Mouse (Mus musculus): ENCODE measurements around the gene Hsd17b3. TPM values are rescaled to one million over a fixed set of nuclear protein-coding genes. Genes with fewer than 3 reads are reported as not detected.
A peak's percentile ranks its signal among the peaks of the same experiment; 100 is the strongest.

The Hsd17b3 gene
- polyA plus RNA-seq (2014; fragmentation: Nextera tagmentation; extraction: Ambion mirVana): not detected in 2 replicates

DNA sequence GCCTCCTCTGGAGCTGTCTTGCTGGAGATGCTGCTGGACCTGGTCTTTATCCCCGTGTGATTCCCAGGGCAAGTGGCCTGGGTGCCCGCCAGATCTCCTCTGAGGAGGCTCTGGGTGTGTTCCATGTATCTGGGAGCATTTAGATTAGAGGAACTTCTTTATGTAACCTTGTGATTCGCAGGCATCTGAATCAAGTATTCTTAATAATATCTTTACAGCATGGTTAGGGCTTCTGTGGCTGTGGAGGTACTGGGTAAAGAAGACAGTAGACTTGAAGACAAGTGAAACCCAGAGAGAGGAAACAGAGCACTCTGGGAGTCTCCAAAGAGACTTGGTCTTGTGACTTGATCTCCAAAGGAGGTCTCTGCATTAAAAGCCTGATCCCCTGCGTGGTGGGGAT is at the start of gene Hsd17b3:
TSS of gene Hsd17b3 (minus strand) at position 101 of the 400 bp plus-strand sequence.
- Histone ChIP-seq H3K9ac (ENCODE audit: low read length) (no peak within 1 kb of the TSS), H3K4me3 (ENCODE audit: low read depth, low read length) (no peak within 1 kb of the TSS), H3K4me2 (ENCODE audit: low read length) (no peak within 1 kb of the TSS), H3K9me3 (ENCODE audit: control insufficient read depth, low read length) (no peaks in the 10 kb centered on the region), H3K4me1 (replicated peaks; ENCODE audit: control insufficient read depth, insufficient read depth, low read length) (peaks cover 4% of the 10 kb centered on the region; the same call in 1 of the 2 replicates), H3K27me3 (replicated peaks; ENCODE audit: control insufficient read depth, insufficient read depth, low read length) (no peaks in the 10 kb centered on the region), H3K27ac (ENCODE audit: low read depth) (no peak within 1 kb of the TSS), H3K36me3 (ENCODE audit: control insufficient read depth, insufficient read depth, low read length) (no peaks in the 10 kb centered on the region)
- DNase-seq (ENCODE audit: low spot score) (no peak), ATAC-seq (replicated peaks; ENCODE audit: low FRiP score, low TSS enrichment, low read depth) (no peak)
- WGBS: 80% methylated on average over 4 of the region's 4 CpGs

GRCm38 (mm10) chr13:64129616-64130375 is 40.8 kb upstream of the Hsd17b3 start:
- peaks cover 13% of the 10 kb centered on the region for H3K36me3 ChIP-seq (ENCODE audit: control insufficient read depth, insufficient read depth, low read length)
- H3K27me3 ChIP-seq (replicated peaks; ENCODE audit: control insufficient read depth, insufficient read depth, low read length): no peaks in the 10 kb centered on the region
- no peak for DNase-seq (ENCODE audit: low spot score)
- no peaks in the 10 kb centered on the region for H3K4me1 ChIP-seq (replicated peaks; ENCODE audit: control insufficient read depth, insufficient read depth, low read length)
- peak overlapping the region; percentile 66 for H3K9ac ChIP-seq (ENCODE audit: low read length)
- no peaks in the 10 kb centered on the region for H3K9me3 ChIP-seq (ENCODE audit: control insufficient read depth, low read length)
- ATAC-seq (replicated peaks; ENCODE audit: low FRiP score, low TSS enrichment, low read depth): peak; percentile 66; the same call in 1 of the 2 replicates
- H3K4me2 ChIP-seq (ENCODE audit: low read length): peak overlapping the region; percentile 82
- H3K27ac ChIP-seq (ENCODE audit: low read depth): no peak overlapping the region; the same call in 1 of the 2 replicates
- H3K4me3 ChIP-seq (ENCODE audit: low read depth, low read length): peak overlapping the region; percentile 59
- WGBS: 40% methylated on average over 15 of the region's 15 CpGs

- ATAC-seq (replicated peaks; ENCODE audit: low FRiP score, low TSS enrichment, low read depth): peak; percentile 85
- Histone ChIP-seq H3K4me1 (replicated peaks; ENCODE audit: control insufficient read depth, insufficient read depth, low read length) (no peaks in the 10 kb centered on the region), H3K27ac (ENCODE audit: low read depth) (no peak within 1 kb of the TSS; the same call in 1 of the 2 replicates), H3K4me3 (ENCODE audit: low read depth, low read length) (peak within 1 kb of the TSS; percentile 59), H3K27me3 (replicated peaks; ENCODE audit: control insufficient read depth, insufficient read depth, low read length) (no peaks in the 10 kb centered on the region), H3K36me3 (ENCODE audit: control insufficient read depth, insufficient read depth, low read length) (peaks cover 5% of the 10 kb centered on the region), H3K4me2 (ENCODE audit: low read length) (peak within 1 kb of the TSS; percentile 82), H3K9me3 (ENCODE audit: control insufficient read depth, low read length) (no peaks in the 10 kb centered on the region), H3K9ac (ENCODE audit: low read length) (peak within 1 kb of the TSS; percentile 66)
- peak; percentile 70 for DNase-seq (ENCODE audit: low spot score)
- WGBS: 8% methylated on average over 44 of the region's 44 CpGs
These were observed 40.0 kb upstream of the Hsd17b3 start, which contains the start of gene Slc35d2 for GRCm38 (mm10) chr13:64128858-64129615. Slc35d2 (minus strand) TSS chr13:64129368.

- DNase-seq (ENCODE audit: low spot score) (no peak), ATAC-seq (replicated peaks; ENCODE audit: low FRiP score, low TSS enrichment, low read depth) (no peak)
- H3K4me2 ChIP-seq (ENCODE audit: low read length): no peak overlapping the region
- H3K27me3 ChIP-seq (replicated peaks; ENCODE audit: control insufficient read depth, insufficient read depth, low read length): no peaks in the 10 kb centered on the region
- H3K27ac ChIP-seq (ENCODE audit: low read depth): no peak overlapping the region
- H3K9ac ChIP-seq (ENCODE audit: low read length): no peak overlapping the region
- no peaks in the 10 kb centered on the region for H3K36me3 ChIP-seq (ENCODE audit: control insufficient read depth, insufficient read depth, low read length)
- WGBS: 61% methylated on average over 4 of the region's 4 CpGs
- H3K4me3 ChIP-seq (ENCODE audit: low read depth, low read length): no peak overlapping the region
- no peaks in the 10 kb centered on the region for H3K4me1 ChIP-seq (replicated peaks; ENCODE audit: control insufficient read depth, insufficient read depth, low read length)
- 0 out of 2 replicates have a peak, but pooled peaks cover 3% of the 10 kb centered on the region for H3K9me3 ChIP-seq (ENCODE audit: control insufficient read depth, low read length)
These were observed 37.3 kb upstream of the Hsd17b3 start for GRCm38 (mm10) chr13:64126316-64126715.

GRCm38 (mm10) chr13:64124886-64125285 is 35.9 kb upstream of the Hsd17b3 start:
- WGBS: 90% methylated on average over 6 of the region's 6 CpGs
- 0 out of 2 replicates have a peak, but pooled peaks cover 3% of the 10 kb centered on the region for H3K9me3 ChIP-seq (ENCODE audit: control insufficient read depth, low read length)
- no peak for ATAC-seq (replicated peaks; ENCODE audit: low FRiP score, low TSS enrichment, low read depth)
- H3K27me3 ChIP-seq (replicated peaks; ENCODE audit: control insufficient read depth, insufficient read depth, low read length): no peaks in the 10 kb centered on the region
- no peaks in the 10 kb centered on the region for H3K36me3 ChIP-seq (ENCODE audit: control insufficient read depth, insufficient read depth, low read length)
- no peak overlapping the region for H3K4me3 ChIP-seq (ENCODE audit: low read depth, low read length)
- H3K27ac ChIP-seq (ENCODE audit: low read depth): no peak overlapping the region
- no peak overlapping the region for H3K9ac ChIP-seq (ENCODE audit: low read length)
- no peaks in the 10 kb centered on the region for H3K4me1 ChIP-seq (replicated peaks; ENCODE audit: control insufficient read depth, insufficient read depth, low read length)
- no peak overlapping the region for H3K4me2 ChIP-seq (ENCODE audit: low read length)
- no peak for DNase-seq (ENCODE audit: low spot score)

DNA sequence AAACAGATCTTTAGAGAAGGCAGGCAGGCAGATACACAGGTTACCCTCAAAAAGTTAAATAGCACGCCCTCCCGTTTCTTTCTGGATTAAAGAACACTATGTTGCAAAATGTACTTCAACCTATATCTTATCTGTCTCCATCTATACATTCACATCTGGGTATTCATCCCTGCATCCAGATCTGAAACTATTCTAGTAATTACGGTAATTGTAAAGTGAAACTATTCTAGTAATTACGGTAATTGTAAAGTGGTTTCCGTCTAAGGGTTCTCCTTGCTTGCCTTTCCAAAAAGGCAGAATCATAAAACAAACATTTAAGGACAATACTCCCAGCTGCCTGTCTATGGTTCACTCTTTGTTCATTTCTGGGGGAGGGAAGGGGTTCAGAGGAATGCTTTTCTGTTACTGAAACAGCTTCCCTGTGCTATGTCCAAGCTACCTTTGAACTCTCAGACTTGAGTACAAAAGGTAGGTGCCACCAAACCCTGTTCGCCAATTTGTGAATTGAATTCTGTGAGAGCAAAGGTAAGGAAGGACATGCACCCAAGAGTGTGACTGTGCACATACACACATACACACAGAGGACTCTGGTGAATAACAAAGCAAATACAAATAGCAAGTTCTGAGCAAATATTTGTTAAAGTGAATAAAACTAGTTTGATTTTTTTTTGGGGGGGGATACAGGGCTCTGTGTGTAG is 34.6 kb upstream of the Hsd17b3 start:
- Histone ChIP-seq H3K4me3 (ENCODE audit: low read depth, low read length) (no peak overlapping the region), H3K27ac (ENCODE audit: low read depth) (no peak overlapping the region)
- no peak for ATAC-seq (replicated peaks; ENCODE audit: low FRiP score, low TSS enrichment, low read depth)

DNA sequence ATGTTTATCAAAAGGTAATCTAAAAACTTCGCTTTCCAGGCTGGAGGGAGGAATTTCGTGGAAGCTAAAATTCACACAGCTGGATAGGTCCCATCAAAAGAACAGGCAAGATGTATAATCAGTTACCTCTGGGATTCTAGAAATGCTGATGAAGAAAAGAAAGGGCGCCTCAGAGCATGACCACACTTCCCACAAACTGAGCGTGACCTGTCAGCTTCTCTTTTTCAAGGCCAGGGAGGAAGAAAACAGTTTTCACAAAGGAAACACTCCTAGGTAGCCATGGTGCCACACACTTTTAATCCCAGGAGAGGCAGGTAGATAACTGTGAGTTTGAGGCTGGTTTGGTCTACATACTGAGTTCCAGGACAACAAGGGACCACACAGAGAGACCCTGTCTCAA is 31.7 kb upstream of the Hsd17b3 start:
- DNase-seq (ENCODE audit: low spot score): no peak
- ATAC-seq (replicated peaks; ENCODE audit: low FRiP score, low TSS enrichment, low read depth): no peak
- Histone ChIP-seq H3K36me3 (ENCODE audit: control insufficient read depth, insufficient read depth, low read length) (no peaks in the 10 kb centered on the region), H3K4me3 (ENCODE audit: low read depth, low read length) (no peak overlapping the region), H3K9ac (ENCODE audit: low read length) (no peak overlapping the region), H3K27me3 (replicated peaks; ENCODE audit: control insufficient read depth, insufficient read depth, low read length) (no peaks in the 10 kb centered on the region), H3K27ac (ENCODE audit: low read depth) (no peak overlapping the region), H3K4me2 (ENCODE audit: low read length) (no peak overlapping the region), H3K9me3 (ENCODE audit: control insufficient read depth, low read length) (0 out of 2 replicates have a peak, but pooled peaks cover 3% of the 10 kb centered on the region), H3K4me1 (replicated peaks; ENCODE audit: control insufficient read depth, insufficient read depth, low read length) (no peaks in the 10 kb centered on the region)
- WGBS: 67% methylated on average over 4 of the region's 4 CpGs

More for the DNA sequence above, 34.6 kb upstream of the Hsd17b3 start:
- H3K27me3 ChIP-seq (replicated peaks; ENCODE audit: control insufficient read depth, insufficient read depth, low read length): no peaks in the 10 kb centered on the region
- no peaks in the 10 kb centered on the region for H3K4me1 ChIP-seq (replicated peaks; ENCODE audit: control insufficient read depth, insufficient read depth, low read length)
- no peak for DNase-seq (ENCODE audit: low spot score)
- WGBS: 36% methylated on average over 6 of the region's 6 CpGs
- 0 out of 2 replicates have a peak, but pooled peaks cover 3% of the 10 kb centered on the region for H3K9me3 ChIP-seq (ENCODE audit: control insufficient read depth, low read length)
- no peak overlapping the region for H3K4me2 ChIP-seq (ENCODE audit: low read length)
- H3K36me3 ChIP-seq (ENCODE audit: control insufficient read depth, insufficient read depth, low read length): no peaks in the 10 kb centered on the region
- no peak overlapping the region for H3K9ac ChIP-seq (ENCODE audit: low read length)

DNA sequence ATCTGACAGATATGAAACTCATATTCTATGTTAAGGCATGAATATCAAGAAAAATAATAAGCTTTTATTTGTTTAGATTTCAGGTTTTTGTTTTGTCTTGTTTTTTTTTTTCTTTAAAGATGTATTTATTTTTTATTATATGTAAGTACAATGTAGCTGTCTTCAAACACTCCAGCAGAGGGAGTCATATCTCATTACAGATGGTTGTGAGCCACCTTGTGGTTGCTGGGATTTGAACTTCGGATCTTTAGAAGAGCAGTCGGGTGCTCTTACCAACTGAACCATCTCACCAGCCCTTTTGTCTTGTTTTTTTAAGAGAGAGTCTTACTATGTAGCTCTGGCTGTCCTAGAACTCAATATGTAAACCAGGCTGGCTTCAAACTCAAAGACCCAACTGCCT is 28.4 kb upstream of the Hsd17b3 start:
- Histone ChIP-seq H3K36me3 (ENCODE audit: control insufficient read depth, insufficient read depth, low read length) (no peaks in the 10 kb centered on the region), H3K4me1 (replicated peaks; ENCODE audit: control insufficient read depth, insufficient read depth, low read length) (no peaks in the 10 kb centered on the region), H3K9ac (ENCODE audit: low read length) (no peak overlapping the region), H3K4me3 (ENCODE audit: low read depth, low read length) (no peak overlapping the region), H3K27me3 (replicated peaks; ENCODE audit: control insufficient read depth, insufficient read depth, low read length) (no peaks in the 10 kb centered on the region), H3K27ac (ENCODE audit: low read depth) (no peak overlapping the region), H3K9me3 (ENCODE audit: control insufficient read depth, low read length) (no peaks in the 10 kb centered on the region), H3K4me2 (ENCODE audit: low read length) (no peak overlapping the region)
- no peak for ATAC-seq (replicated peaks; ENCODE audit: low FRiP score, low TSS enrichment, low read depth)
- DNase-seq (ENCODE audit: low spot score): no peak
- 61% methylated on average over 2 of the region's 2 CpGs for WGBS

All from intestine, embryonic 14.5 days (tissue).